Mouse (Mus musculus) cerebellum, adult 18-20 months (tissue): ENCODE data around the gene Cdc6.
A peak's percentile ranks its signal among the peaks of the same experiment; 100 is the strongest.
"Not testable (repeated sequence)": the region's sequence is repeated elsewhere in the genome, so short reads cannot be mapped to it uniquely, and the experiment has no call there.

Experiments used
- DNase-seq, 2 experiments: peaks; one replicate each; pipeline ENCODE4 v3.0.0; 2021

Cdc6 gene

DNA sequence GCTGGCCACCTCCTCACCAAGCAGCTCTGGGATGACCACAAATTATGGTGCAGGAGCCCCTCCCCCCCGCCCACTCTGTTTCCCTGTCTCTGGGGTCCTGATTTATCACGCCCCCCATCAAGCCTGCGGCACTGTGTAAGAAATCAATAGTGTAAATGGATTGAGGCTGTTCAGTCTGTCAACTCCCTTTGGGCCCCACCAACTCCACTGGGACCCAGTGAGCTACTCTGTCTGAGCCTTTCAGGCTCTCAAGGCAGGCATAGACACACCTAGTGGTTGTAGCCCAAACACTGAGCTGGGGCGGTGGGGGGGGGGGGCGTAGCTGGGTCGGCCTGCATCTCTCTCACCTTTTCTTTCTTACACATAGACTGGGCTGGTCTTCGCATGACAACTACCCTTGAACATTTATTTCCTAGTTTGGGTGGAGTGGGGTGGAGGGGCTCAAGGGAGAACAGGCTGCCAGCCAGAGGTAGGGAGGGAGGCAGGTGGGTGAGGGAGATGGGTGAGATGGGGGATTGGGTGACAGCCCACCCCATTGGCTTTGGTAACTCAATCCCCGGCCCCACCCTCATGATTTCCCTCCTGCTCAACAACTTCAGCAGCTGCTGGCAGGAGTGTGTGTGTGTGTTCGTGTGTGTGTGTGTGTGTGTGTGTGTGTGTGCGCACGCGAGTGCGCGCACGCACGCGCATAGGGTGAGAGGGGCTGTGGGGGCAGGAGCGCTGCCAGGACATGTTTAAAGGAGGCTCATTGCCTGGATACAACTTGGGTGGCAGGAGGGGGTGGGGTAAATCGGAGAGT, 24.9 kb downstream of the Cdc6 start:
- peak in 1 of 2 experiments; percentile 26 for DNase-seq

DNA sequence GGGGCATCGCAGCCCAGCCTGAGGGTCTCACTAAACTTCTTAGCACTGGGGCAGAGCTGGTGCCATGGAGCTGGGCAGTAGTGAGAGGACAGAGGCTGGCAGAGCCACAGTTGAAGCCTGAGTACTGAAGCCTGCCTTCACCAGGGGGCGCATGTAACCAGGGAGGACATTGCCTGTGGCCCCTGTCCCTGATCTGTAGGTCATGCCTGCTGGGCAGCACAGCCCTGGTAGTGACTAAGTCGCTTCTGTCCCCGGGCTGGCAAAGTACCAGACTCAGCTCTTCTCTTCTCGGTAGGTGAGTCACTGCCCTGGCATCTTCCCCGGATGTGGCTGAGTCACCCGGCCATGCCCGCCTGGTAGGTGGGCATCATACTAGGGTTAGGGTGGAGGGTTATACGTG, 25.6 kb downstream of the Cdc6 start:
- peak; percentile 89 to 92 for DNase-seq

DNA sequence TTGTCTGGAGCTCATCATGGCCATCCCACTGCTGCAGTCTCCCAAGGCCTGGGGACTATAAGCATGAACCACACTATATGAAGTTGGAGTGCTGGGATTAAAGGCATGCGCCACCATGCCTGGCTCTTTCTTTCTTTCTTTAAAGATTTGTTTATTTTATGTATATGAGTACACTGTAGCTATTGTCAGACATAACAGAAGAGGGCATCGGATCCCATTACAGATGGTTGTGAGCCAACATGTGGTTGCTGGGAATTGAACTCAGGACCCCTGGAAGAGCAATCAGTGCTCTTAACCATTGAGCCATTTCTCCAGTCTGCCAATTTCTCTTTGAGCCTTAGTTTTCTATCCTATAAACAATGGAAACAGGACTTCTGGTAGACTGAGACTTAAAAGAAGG, 26.2 kb downstream of the Cdc6 start:
- not testable (repeated sequence) for DNase-seq

DNA sequence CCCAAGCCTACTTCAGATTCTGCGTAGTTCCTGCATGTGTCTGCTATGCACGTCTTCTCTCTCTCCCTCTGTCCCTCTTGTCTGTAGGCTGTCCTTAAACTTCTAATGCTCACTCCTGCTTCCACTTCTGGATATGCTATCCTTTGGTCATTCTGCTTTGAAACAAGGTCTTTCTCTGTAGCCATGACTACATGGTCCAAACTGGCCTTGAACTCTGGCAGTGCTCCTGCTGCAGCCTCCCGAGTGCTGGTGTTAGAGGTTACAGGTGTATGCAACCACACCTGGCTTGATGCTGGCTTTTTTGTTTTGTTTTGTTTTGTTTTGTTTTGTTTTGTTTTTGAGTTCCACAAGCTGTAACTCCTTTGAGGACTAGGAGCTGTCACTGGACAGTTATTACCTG, 26.8 kb downstream of the Cdc6 start:
- DNase-seq = no peak

DNA sequence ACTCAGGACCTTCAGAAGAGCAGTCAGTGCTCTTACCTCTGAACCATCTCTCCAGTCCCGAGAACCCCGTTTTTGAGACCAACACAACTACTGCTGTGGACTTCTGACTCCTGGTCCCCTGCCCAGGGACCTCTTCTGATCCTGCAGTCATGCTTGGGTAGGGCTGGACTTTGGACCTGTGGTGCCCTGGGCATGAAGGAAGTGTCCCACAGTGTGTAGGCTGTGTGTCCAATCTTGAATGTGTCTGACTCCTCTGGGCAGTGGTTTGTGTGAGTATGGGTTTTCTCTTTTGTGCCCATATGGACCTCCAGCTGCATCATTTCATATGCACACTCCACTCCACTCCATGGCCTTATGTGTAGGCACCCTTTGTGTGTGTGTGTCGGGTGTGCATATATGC, 27.5 kb downstream of the Cdc6 start:
- DNase-seq = no peak

DNA sequence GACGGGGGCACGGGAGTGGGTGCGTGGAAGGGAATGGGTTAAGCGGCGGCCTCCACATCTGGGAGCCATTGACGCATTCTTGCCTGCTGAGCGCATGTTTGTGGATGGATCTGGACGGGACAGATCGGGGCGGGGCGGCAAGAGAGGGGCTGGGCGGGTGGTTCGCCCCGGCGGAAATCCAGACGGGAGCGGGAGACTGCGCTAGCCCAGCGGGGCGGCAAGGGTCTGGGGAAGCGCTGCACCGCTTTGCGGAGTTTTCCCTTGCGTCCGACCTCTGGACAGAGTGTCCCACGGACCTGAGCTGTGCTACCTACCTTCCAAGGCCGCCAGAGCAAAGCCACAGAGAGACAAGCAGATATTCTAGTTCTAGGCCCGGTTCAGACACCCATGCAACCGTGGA, 28.6 kb downstream of the Cdc6 start:
- DNase-seq = peak in 1 of 2 experiments; percentile 25

DNA sequence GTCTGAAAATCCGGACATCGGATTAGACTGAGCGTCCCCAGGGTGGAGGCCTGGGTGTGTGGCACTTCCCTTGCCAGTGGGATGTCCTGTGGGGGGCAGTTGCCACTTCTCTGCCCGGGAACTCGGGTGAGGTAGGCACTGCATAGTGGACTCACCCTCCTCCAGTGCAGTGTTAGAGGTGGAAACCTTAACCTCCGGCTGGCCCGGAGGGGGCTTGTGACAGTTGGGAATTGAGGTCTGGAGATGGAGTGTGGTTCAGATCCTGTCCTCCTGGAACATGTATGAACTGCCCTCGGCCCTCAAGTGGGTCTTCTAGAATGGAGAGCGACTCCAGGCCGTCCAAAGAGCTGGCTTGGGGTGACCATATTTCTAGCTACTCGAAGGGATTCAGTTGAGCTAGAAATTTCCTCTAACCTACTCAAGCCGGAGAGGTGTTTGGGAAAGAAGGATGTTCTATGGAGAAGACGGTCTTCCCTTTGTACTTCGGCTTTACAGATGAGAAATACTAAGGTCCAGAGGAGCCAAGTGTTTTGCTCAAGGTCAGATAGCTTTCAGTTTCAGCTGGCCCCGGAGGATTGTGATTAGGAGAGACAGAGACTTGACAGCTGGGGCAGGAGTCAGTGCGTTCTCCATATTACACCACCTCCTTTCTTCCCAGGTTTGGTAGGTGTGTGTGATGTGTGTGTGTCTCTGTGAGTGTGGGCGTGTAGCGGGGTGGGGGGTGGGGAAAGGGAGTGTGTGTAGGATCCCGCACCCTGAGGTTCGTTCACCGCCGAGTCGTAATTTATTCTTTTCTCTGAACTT, 29.2 kb downstream of the Cdc6 start:
- peak in 1 of 2 experiments; percentile 32 for DNase-seq

DNA sequence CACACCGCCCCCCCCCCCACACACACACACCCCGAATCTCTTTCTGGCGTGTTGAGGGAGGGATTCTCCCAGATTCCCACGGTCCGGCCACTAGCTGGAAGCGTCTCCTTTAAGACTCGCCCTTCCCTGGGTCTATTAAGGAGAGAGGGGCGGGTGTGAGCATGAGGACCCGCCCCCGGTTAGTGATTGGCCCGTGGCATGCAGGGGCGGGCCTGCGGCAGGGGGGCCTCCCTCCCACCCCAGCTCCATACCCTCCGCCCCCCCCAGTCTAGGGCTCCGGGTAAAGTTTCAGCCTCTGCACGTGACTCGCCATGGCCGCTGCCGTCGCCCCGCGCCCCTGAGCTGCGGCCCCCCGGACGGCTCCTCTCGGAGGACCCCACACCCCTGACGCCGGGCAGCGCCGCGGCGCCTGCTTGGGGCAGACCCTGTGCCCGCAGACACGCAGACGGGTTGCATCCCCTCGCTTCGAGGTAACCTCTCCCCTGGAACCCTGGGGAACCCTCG, 29.9 kb downstream of the Cdc6 start:
- peak; percentile 76 to 80 for DNase-seq

DNA sequence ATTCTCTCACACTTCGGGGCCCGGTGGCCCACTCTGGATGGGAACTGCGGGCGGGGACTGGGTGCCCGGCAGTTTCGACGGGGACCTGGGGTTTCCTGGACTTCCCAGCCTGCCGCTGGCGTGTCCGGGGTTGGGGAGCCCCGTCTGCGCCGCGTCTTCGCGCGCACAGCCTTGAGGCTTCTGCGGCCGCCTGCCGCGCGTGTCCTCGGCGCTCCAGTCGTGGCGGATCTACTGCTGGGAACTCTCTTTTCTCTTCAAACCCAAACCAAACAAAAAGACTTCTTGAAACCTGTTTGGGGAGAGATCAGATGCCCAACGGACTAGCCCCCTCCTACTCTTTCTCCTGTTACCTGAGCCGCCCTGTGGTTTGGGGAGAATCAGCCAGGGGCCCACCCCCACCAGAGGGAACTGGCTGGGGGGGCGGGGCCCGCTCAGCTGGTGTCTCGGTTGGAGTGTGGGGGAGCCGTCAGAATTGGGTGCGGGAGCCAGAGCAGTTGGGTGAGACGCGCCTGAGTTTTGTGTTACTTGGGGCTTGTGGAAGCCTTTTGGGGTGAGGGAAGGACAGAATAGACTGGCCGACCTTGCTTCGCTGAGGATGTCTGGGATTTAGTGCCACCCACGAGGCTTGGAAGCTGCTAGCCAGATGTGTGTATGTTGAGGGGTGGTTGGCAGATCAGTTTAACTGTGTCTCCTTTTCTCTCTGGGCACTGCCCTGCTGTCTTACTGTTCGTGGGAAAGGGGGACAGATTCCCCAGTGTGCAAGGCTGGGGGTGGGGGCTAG, 30.5 kb downstream of the Cdc6 start:
- DNase-seq = peak in 1 of 2 experiments; percentile 48

DNA sequence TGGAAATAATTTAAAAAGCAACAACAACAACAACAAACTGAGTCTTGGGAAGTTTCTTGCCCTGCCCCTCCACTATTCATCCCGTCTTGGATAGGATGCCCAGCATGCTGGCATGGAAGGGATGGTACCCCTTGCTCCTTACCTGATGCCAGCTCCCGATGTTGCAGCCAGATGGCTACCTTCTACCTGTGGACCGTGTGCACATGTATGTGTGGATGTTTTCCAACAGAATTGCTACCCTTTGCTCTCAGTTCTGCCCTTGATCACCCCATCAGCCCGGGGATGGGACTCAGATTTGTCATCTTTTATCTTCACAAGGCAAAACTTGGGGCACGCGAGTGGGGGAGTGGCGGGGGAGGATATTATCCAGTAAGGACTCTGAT, 31.1 kb downstream of the Cdc6 start:
- peak in 1 of 2 experiments; percentile 31 for DNase-seq

DNA sequence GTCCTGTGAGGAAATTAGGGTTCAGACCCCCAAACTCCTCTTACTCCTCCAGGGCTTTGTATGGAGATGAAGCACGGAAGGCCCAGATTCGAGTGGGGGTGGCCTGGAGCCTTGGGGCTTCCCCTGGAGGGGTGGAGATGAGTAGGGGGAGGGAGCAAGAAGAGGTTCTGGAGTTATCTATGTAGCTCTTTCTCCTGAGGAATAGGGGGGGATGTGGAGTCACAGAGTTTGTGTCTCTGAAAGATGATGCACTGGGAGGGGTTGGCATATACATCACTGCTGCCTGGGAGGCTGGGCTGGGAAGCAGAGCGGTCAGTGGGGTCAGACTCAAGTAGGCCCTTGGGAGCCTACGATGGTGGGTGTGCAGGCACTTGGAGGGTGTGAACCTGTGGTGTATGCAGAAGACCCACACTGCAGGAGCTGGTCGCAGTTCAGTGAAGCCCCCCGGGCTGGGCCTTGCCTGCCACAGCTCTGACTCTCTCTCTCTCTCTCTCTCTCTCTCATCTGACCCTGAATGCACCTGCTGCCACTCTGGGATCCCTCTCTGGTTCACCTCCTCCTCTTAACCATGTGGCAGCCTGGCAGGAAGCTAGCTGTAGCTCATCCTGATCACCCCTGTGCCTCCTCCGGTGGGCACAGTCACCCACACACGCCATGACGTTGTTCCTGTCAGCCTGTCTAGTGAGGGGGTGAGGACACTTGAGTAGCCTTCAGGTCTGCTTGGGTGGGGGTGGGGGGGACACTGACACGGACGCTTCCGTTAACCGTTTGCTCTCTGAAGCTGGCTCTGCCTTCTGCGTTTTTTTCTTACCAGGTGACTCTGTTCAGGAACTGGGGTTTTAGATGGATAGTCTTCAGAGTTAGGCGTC, 31.7 kb downstream of the Cdc6 start:
- peak; percentile 41 to 54 for DNase-seq

DNA sequence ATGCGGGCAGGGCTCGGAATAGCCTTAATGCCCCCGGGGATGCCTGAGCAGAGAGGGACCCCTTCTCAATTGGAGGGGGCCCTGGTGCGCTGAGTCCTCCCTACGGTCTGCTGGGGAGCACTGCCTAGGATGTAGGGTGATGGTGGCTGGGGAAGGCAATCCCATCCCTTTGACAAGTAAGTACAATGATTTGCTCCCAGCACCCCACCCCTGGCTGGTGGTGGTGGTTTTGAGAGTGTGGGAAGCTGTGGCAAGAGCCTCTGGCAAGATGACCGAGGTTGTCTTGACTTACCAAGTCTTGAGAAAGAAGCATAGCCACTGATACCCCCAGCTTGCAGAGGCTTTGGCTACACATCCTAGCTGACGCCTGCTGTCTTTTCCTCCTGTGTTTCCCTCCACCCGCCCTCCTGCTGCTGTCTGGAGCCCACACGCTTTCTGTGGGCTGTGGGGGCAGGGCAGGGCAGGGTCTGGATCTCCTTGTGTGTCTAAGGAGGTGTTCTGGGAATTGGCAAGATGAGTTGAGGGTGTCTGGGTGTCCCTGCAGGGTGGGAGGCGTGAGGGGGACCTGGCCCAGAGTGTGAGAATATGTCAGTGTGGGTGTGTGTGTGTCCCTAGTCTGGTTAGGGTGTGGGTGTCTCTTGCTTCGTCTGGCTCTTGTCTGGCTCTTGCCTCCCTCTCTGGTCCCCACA, 32.5 kb downstream of the Cdc6 start:
- peak; percentile 25 to 40 for DNase-seq

DNA sequence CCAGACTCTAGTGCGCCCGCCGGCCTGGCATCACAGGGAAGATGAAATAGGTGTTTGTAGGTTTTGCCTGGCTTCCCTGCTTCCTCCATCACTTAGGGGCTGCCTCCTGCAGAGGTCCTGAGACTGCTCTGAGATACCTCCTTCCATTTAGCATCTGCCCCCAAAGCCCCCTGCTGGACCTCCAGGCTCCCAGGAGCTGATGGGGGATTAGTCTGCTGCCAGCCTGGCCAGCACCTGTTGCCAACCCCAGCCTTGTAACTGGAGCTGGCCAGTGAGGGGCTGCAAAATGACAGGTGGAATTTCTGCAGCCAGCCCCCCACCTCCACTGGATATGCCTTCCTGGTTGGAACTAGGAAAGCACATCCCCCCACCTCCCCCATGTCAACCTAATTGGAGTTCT, 33.2 kb downstream of the Cdc6 start:
- peak; percentile 31 to 42 for DNase-seq

DNA sequence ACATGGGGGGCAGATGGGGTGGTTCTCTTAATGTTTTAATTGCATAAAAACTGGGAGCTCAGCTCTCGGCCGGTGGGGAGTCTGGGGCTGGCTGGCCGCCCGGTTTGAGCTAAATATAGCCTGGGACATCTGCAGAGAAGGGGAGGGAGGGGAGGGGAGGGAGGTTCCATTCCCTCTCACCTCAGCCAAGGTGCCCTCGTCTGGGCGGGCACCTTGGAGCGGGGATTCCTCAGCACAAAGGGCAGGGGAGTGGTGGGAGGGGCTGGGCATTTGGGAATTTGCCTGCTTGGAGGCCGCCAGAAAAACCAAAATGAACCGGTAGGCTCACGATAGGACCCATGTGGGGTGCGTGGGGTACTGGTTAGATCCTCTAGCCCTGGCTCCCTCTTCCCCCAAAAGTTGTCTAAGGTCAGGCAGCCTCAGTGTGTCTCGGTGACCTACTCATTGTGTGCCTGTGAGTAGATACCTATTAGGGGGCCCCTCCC, 33.8 kb downstream of the Cdc6 start:
- peak; percentile 84 to 87 for DNase-seq

DNA sequence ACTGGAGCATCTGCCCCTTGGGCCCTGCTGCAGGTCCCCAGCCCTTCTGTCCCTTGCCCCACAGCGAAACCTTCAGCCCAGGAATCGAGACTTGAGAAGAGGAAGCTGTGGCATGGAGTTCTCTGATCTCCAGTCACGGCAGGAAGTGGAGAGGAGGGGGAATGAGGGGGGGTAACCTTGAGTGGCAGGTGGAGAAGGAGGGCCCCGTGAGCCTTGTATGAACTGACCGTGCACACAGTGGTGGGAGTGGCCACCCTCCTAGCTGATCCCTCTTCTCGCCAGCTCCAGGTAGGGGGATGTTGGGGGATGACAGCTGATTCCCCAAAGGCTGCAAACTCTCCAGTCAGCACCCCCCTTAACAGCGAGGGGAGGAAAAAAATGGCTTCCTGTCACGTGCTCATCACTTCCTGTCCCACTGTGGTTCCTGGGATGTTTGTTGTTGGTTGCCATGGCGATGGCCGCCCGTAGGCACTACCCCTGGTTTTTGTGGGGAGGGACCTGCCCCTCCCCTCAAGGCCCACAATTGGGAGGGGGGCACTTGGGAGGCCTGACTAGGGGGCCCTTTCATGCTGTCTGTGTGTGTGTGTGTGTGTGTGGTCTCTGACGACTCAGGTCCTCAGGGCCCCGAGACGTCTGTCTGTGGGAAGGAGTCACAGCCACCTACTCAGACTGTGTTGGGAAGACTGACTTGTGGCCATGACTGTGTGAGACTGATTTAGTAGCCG, 34.4 kb downstream of the Cdc6 start:
- DNase-seq = peak; percentile 31 to 37

DNA sequence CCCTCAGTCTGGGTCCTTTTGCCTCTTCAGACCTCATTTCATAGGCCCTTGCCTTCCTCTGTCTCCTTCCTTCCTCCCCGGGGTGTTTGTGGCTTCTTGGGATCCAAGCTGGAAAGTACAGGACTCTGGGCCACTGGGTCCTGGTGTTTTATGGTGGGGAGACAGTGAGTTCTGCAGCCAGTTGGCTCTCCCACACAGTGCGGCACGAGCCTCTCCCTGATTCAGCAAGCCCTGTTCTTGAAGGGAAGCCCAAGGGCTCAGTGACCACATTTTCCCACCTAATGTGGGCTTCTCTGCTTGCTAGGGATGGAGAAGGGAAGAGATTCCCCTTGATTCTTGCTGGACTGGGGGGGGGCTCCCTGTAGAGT, 34.9 kb downstream of the Cdc6 start:
- DNase-seq = peak in 1 of 2 experiments; percentile 22

DNA sequence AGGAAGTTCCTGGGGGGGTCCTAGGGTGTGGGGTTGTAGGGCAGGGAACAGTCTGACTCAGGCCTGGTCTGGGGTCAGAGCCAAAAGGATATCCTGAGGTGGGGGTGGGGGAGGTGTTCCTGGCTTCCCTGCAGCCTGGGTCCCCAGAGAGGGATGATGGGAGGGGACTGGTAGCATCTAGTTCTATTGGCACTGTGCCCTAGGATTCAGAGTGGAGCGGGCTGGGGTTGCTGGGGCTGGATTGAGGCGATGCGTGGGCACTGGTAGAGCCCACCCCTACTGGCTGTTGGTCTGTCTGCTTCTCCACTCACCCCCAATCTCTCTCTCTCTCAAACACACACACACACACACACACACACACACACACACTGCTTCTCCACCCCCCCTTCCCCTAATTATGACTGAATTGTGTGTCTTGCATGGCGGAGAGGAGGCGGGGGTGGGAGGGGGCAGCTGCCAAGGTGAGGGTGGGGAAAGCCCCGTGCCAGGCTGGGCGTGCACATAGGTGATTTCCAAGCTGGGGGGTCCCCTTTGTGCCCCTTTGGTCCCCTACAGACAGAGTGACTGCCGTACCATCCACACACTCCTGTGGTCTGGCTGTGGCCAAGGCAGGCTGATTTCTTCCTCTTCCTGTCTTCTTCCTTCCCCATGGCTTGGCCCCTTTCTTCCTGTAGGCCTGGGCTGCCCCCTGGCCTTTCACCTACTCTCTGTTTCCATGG, 35.5 kb downstream of the Cdc6 start:
- DNase-seq = no peak

DNA sequence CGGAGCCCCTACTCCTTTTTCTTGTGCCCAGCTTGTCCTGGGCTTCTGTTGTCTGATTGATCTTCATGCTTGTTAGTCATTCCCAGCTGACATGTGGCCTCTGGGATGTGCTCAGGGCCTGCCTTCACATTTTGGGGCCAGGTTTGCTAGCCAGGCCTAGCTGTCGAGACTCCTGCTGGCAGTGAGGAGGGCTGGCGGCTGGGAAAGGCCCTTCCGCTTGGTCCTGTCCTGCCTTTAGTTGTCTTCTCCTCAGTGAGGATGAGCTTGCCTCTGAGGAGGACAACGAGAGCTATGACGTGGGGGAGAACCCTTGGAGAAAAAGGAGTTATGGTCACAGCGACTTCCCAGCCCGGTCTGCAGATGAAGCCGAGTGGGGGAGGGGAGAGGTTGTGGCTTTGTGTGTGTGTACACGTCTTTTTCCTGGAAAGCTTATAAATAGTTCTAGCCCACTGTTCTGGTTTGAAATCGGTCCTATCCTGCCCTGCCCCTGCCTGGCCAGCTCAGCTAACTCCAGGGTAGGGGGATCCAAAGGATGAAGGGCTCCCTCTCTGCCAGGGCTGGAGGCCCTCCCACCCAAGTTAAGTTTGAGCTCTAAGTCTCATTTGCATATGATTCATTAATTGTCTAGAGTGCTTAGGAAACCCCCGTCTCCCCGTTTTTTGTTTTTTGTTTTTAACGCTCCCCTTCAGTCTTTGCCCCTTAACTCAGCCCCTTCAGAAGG, 36.3 kb downstream of the Cdc6 start:
- DNase-seq = peak in 1 of 2 experiments; percentile 37

DNA sequence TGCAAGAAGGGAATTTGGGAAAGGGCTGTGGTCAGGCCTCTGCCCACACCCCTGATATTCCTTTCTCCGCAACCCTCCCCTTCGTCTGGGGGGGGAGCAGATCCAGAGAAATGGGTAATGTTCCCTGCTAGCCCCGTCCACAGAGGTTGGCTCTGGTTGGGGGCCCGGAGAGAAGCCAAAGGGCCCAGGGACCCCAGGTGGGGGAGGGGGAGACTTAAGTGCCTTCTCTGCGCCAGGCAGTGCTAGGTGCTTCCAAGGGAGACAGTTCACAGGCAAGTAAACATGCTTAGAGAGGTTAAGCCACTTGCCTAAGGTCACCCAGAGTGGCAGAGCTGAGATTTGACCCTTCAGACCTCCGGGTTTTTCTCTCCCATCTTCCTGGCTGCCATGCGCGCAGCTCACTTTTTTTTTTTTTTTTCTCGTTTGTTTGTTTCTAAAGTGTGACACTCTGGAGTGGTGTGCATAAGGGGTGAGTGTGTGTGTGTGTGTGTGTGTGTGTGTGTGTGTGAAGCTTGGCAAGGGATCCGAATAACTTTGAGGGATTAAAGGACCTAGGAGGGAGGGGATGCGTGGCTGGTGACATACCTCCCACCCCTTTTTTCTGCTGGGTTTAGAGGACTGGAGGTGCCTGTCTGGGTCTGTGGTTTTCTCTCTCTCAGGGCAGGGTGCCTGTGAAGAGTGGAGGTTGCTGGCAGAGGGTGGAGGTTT, 37.5 kb downstream of the Cdc6 start:
- no peak for DNase-seq
